Mouse (Mus musculus): ENCODE results near the gene Rad51b.
A peak's percentile ranks its signal among the peaks of the same experiment; 100 is the strongest.

The Rad51b gene

GRCm38 (mm10) chr12:79297121-79297576 is at the start of gene Rad51b:
TSS of gene Rad51b (plus strand) at chr12:79297282.
- peak; percentile 91 for DNase-seq (ENCODE audit: low spot score)

- DNase-seq (ENCODE audit: low spot score): no peak
Observed at GRCm38 (mm10) chr12:79248110-79248509, 49.0 kb upstream of the Rad51b start.

GRCm38 (mm10) chr12:79253294-79254053 is 43.6 kb upstream of the Rad51b start:
- no peak for DNase-seq (ENCODE audit: low spot score)

GRCm38 (mm10) chr12:79254975-79255374 is 42.1 kb upstream of the Rad51b start:
- DNase-seq (ENCODE audit: low spot score): no peak

GRCm38 (mm10) chr12:79260154-79260553 is 36.9 kb upstream of the Rad51b start:
- no peak for DNase-seq (ENCODE audit: low spot score)

GRCm38 (mm10) chr12:79261035-79261434 is 36.0 kb upstream of the Rad51b start:
- DNase-seq (ENCODE audit: low spot score): no peak

- no peak for DNase-seq (ENCODE audit: low spot score)
Observed at GRCm38 (mm10) chr12:79272604-79273003, 24.5 kb upstream of the Rad51b start.

GRCm38 (mm10) chr12:79279513-79280115 is 17.5 kb upstream of the Rad51b start:
- DNase-seq (ENCODE audit: low spot score): no peak

- no peak for DNase-seq (ENCODE audit: low spot score)
Observed at GRCm38 (mm10) chr12:79282595-79282994, 14.5 kb upstream of the Rad51b start.

GRCm38 (mm10) chr12:79292874-79293273 is 4.2 kb upstream of the Rad51b start:
- no peak for DNase-seq (ENCODE audit: low spot score)

GRCm38 (mm10) chr12:79296126-79296816 is 811 bp upstream of the Rad51b start, which contains the start of gene Zfyve26:
TSS of gene Zfyve26 (minus strand) at chr12:79296304.
- peak; percentile 98 for DNase-seq (ENCODE audit: low spot score)

GRCm38 (mm10) chr12:79297884-79298636 is 978 bp downstream of the Rad51b start:
- DNase-seq (ENCODE audit: low spot score): no peak

GRCm38 (mm10) chr12:79301802-79302201 is 4.7 kb downstream of the Rad51b start:
- DNase-seq (ENCODE audit: low spot score): no peak

- no peak for DNase-seq (ENCODE audit: low spot score)
Observed at GRCm38 (mm10) chr12:79305131-79305530, 8.0 kb downstream of the Rad51b start.

GRCm38 (mm10) chr12:79306013-79306412 is 8.9 kb downstream of the Rad51b start:
- DNase-seq (ENCODE audit: low spot score): no peak

GRCm38 (mm10) chr12:79313721-79314120 is 16.6 kb downstream of the Rad51b start:
- DNase-seq (ENCODE audit: low spot score): no peak

GRCm38 (mm10) chr12:79317339-79317738 is 20.3 kb downstream of the Rad51b start:
- no peak for DNase-seq (ENCODE audit: low spot score)

GRCm38 (mm10) chr12:79320895-79321294 is 23.8 kb downstream of the Rad51b start:
- DNase-seq (ENCODE audit: low spot score): no peak

GRCm38 (mm10) chr12:79322539-79322938 is 25.5 kb downstream of the Rad51b start:
- peak; percentile 43 for DNase-seq (ENCODE audit: low spot score)

- DNase-seq (ENCODE audit: low spot score): no peak
Observed at GRCm38 (mm10) chr12:79326236-79326635, 29.2 kb downstream of the Rad51b start.

- no peak for DNase-seq (ENCODE audit: low spot score)
Observed at GRCm38 (mm10) chr12:79326745-79327144, 29.7 kb downstream of the Rad51b start.

GRCm38 (mm10) chr12:79327868-79328267 is 30.8 kb downstream of the Rad51b start:
- no peak for DNase-seq (ENCODE audit: low spot score)
